Mouse (Mus musculus) C2C12 (cell line): ENCODE data around the gene Tmem53.

ENCODE experiments used
- CTCF ChIP-seq: IDR thresholded peaks from one replicate; pipeline ENCODE4 v1.5.1; 2011; ENCODE audit not compliant: control insufficient read depth, insufficient read depth, insufficient read length
- FOSL1 ChIP-seq: IDR thresholded peaks from one replicate; pipeline ENCODE4 v1.8.0; 2011; ENCODE audit warnings: mild to moderate bottlenecking, low read length; ENCODE audit not compliant: poor library complexity, insufficient read depth, severe bottlenecking

GRCm38 (mm10) chr4:117231208-117231607, 20.5 kb upstream of the Tmem53 start:
- TF ChIP-seq CTCF (no peak), FOSL1 (no peak)
